Mouse (Mus musculus): ENCODE measurements at regions not wholly inside any gene's neighbourhood (a gene's known extent, or its start where the extent isn't known, plus 50 kb on each side); places are given as distances from the start of the nearest gene placed in this dataset.

- Histone ChIP-seq H3K36me3 (ENCODE audit: control insufficient read depth, insufficient read depth, low read length) (no peaks in the 10 kb centered on the region), H3K4me3 (ENCODE audit: control insufficient read depth in 1 of 2, insufficient read depth in 1 of 2, low read depth in 1 of 2, low read length in 2 of 2) (no peak overlapping the region), H3K27me3 (ENCODE audit: control insufficient read depth, insufficient read depth, low read length) (no peaks in the 10 kb centered on the region), H3K9ac (ENCODE audit: low read length) (no peak overlapping the region), H3K4me2 (ENCODE audit: low read length) (no peak overlapping the region), H3K9me3 (ENCODE audit: control insufficient read depth, low read length) (no peaks in the 10 kb centered on the region), H3K4me1 (ENCODE audit: control insufficient read depth in 2 of 2, insufficient read depth in 2 of 2, low read length in 2 of 2) (no peaks in the 10 kb centered on the region; a peak in 1 of 4 replicates), H3K27ac (replicated peaks in 1 of 2; ENCODE audit: control insufficient read depth in 1 of 2, insufficient read depth in 1 of 2, low read depth in 2 of 2, low read length in 2 of 2) (no peak overlapping the region)
- 67% methylated on average over 2 of the region's 2 CpGs for WGBS
- no peak for ATAC-seq (ENCODE audit: insufficient number of reproducible peaks, insufficient read depth, low FRiP score, low read depth)
Measured at GRCm38 (mm10) chr4:95234030-95234555, 182.1 kb upstream of the Jun start.

DNA sequence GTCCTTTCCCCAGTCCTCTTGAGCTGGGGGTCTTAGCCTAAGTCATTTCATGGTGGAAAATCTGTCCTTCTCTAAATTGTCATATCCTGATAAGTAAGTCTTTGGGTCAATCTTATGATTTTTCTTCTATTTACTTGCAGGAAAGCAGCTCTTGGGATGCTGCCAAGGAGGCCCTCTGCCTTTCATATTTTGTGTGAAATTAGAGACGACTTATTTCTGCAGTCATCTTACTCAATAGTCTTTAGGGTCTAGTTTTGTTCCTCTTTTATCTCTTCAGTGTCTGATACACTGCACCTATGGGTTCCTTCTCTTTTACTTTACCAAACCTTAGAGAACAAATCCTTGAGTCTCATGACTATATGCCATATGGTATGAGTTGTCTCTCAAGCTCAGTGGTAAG is 196.0 kb upstream of the Jun start:
- Histone ChIP-seq H3K4me3 (ENCODE audit: control insufficient read depth in 1 of 2, insufficient read depth in 1 of 2, low read depth in 1 of 2, low read length in 2 of 2) (no peak overlapping the region), H3K27ac (replicated peaks in 1 of 2; ENCODE audit: control insufficient read depth in 1 of 2, insufficient read depth in 1 of 2, low read depth in 2 of 2, low read length in 2 of 2) (no peak overlapping the region), H3K9ac (ENCODE audit: low read length) (no peak overlapping the region), H3K27me3 (ENCODE audit: control insufficient read depth, insufficient read depth, low read length) (no peaks in the 10 kb centered on the region), H3K4me1 (ENCODE audit: control insufficient read depth in 2 of 2, insufficient read depth in 2 of 2, low read length in 2 of 2) (no peaks in the 10 kb centered on the region), H3K9me3 (ENCODE audit: control insufficient read depth, low read length) (no peaks in the 10 kb centered on the region), H3K36me3 (ENCODE audit: control insufficient read depth, insufficient read depth, low read length) (no peaks in the 10 kb centered on the region), H3K4me2 (ENCODE audit: low read length) (no peak overlapping the region)
- 61% methylated on average over 1 of the region's 1 CpGs for WGBS
- ATAC-seq (ENCODE audit: insufficient number of reproducible peaks, insufficient read depth, low FRiP score, low read depth): no peak

DNA sequence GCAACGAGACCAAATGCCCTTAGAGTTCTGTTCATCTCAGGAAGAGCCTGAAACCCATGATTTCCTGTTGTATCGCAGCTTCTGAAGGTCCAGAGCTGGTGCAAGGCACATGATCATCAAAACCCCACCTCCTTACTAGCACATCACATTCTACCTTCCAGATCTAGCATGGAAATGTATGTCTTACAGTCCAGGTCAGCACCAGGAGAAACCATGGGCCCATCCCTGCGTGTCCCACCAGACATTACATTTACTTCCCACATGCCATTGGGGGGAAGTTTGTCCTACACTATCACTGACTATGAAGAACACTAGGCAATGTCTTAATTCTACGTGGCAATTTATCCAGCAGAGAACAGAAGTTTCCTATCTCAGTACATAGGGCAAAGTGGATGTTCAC is 197.0 kb upstream of the Jun start:
- Histone ChIP-seq H3K4me3 (ENCODE audit: control insufficient read depth in 1 of 2, insufficient read depth in 1 of 2, low read depth in 1 of 2, low read length in 2 of 2) (no peak overlapping the region), H3K9me3 (ENCODE audit: control insufficient read depth, low read length) (no peaks in the 10 kb centered on the region), H3K4me1 (ENCODE audit: control insufficient read depth in 2 of 2, insufficient read depth in 2 of 2, low read length in 2 of 2) (no peaks in the 10 kb centered on the region), H3K27me3 (ENCODE audit: control insufficient read depth, insufficient read depth, low read length) (no peaks in the 10 kb centered on the region), H3K27ac (replicated peaks in 1 of 2; ENCODE audit: control insufficient read depth in 1 of 2, insufficient read depth in 1 of 2, low read depth in 2 of 2, low read length in 2 of 2) (no peak overlapping the region), H3K9ac (ENCODE audit: low read length) (no peak overlapping the region), H3K4me2 (ENCODE audit: low read length) (no peak overlapping the region), H3K36me3 (ENCODE audit: control insufficient read depth, insufficient read depth, low read length) (no peaks in the 10 kb centered on the region)
- 78% methylated on average over 4 of the region's 4 CpGs for WGBS
- no peak for ATAC-seq (ENCODE audit: insufficient number of reproducible peaks, insufficient read depth, low FRiP score, low read depth)

GRCm38 (mm10) chr4:95250083-95250482 is 198.1 kb upstream of the Jun start:
- H3K4me1 ChIP-seq (ENCODE audit: control insufficient read depth in 2 of 2, insufficient read depth in 2 of 2, low read length in 2 of 2): no peaks in the 10 kb centered on the region
- WGBS: 56% methylated on average over 1 of the region's 1 CpGs

DNA sequence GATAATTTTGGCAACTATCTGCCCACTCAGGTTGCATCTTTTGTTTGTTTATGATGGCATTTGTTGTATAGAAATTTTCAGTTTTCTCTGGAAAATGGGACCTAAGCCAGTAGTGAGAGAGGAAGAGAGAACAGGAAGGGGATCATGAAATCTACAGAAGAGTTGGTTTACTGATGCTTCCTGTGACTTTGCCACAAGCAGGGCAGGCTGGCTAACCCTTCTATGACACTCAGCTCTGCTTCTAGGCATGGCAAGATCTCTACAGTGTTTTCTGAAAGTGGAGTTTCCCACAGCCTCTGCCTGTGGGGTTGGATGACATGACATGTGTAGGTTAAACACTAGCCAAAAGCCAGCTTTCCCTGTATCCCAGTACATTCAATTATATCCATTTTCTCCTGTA is 217.7 kb upstream of the Jun start:
- no peak overlapping the region for H3K9ac ChIP-seq (ENCODE audit: low read length)
- H3K4me2 ChIP-seq (ENCODE audit: low read length): no peak overlapping the region
- no peaks in the 10 kb centered on the region for H3K9me3 ChIP-seq (ENCODE audit: control insufficient read depth, low read length)
- no peak overlapping the region for H3K4me3 ChIP-seq (ENCODE audit: control insufficient read depth in 1 of 2, insufficient read depth in 1 of 2, low read depth in 1 of 2, low read length in 2 of 2)
- no peak for ATAC-seq (ENCODE audit: insufficient number of reproducible peaks, insufficient read depth, low FRiP score, low read depth)
- no peaks in the 10 kb centered on the region for H3K36me3 ChIP-seq (ENCODE audit: control insufficient read depth, insufficient read depth, low read length)
- H3K4me1 ChIP-seq (ENCODE audit: control insufficient read depth in 2 of 2, insufficient read depth in 2 of 2, low read length in 2 of 2): no peaks in the 10 kb centered on the region
- H3K27ac ChIP-seq (replicated peaks in 1 of 2; ENCODE audit: control insufficient read depth in 1 of 2, insufficient read depth in 1 of 2, low read depth in 2 of 2, low read length in 2 of 2): no peak overlapping the region
- no peaks in the 10 kb centered on the region for H3K27me3 ChIP-seq (ENCODE audit: control insufficient read depth, insufficient read depth, low read length)

More at GRCm38 (mm10) chr4:95250083-95250482, 198.1 kb upstream of the Jun start:
- no peaks in the 10 kb centered on the region for H3K27me3 ChIP-seq (ENCODE audit: control insufficient read depth, insufficient read depth, low read length)
- no peak overlapping the region for H3K27ac ChIP-seq (replicated peaks in 1 of 2; ENCODE audit: control insufficient read depth in 1 of 2, insufficient read depth in 1 of 2, low read depth in 2 of 2, low read length in 2 of 2)
- H3K9me3 ChIP-seq (ENCODE audit: control insufficient read depth, low read length): no peaks in the 10 kb centered on the region
- no peaks in the 10 kb centered on the region for H3K36me3 ChIP-seq (ENCODE audit: control insufficient read depth, insufficient read depth, low read length)
- ATAC-seq (ENCODE audit: insufficient number of reproducible peaks, insufficient read depth, low FRiP score, low read depth): no peak
- H3K4me3 ChIP-seq (ENCODE audit: control insufficient read depth in 1 of 2, insufficient read depth in 1 of 2, low read depth in 1 of 2, low read length in 2 of 2): no peak overlapping the region
- H3K9ac ChIP-seq (ENCODE audit: low read length): no peak overlapping the region
- no peak overlapping the region for H3K4me2 ChIP-seq (ENCODE audit: low read length)

- H3K27ac ChIP-seq (replicated peaks in 1 of 2; ENCODE audit: control insufficient read depth in 1 of 2, insufficient read depth in 1 of 2, low read depth in 2 of 2, low read length in 2 of 2): no peak overlapping the region
Measured at GRCm38 (mm10) chr4:95270389-95270788, 218.4 kb upstream of the Jun start.

DNA sequence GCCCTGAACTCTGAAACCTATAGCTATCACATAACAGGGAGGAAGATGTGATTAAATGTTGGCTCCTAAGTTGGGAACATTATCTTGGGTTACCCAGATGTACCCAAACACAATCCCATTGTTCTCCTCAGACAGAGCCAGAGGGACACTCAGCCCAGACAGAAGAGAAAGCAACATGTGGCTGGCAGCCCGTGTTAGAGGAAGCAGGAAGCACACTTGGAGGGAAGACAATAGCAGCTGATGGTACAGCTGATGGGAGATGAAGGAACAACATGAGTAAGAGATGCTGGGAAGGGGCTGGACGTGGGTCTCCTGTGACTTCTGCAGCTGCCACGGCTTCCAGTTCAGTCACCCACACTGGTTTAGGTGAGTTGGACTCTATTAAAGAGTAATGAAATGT is 224.2 kb upstream of the Jun start:
- no peak for ATAC-seq (ENCODE audit: insufficient number of reproducible peaks, insufficient read depth, low FRiP score, low read depth)
- no peaks in the 10 kb centered on the region for H3K27me3 ChIP-seq (ENCODE audit: control insufficient read depth, insufficient read depth, low read length)
- no peaks in the 10 kb centered on the region for H3K9me3 ChIP-seq (ENCODE audit: control insufficient read depth, low read length)
- H3K27ac ChIP-seq (replicated peaks in 1 of 2; ENCODE audit: control insufficient read depth in 1 of 2, insufficient read depth in 1 of 2, low read depth in 2 of 2, low read length in 2 of 2): no peak overlapping the region
- no peak overlapping the region for H3K9ac ChIP-seq (ENCODE audit: low read length)
- no peak overlapping the region for H3K4me3 ChIP-seq (ENCODE audit: control insufficient read depth in 1 of 2, insufficient read depth in 1 of 2, low read depth in 1 of 2, low read length in 2 of 2)
- 57% methylated on average over 3 of the region's 3 CpGs for WGBS
- H3K36me3 ChIP-seq (ENCODE audit: control insufficient read depth, insufficient read depth, low read length): no peaks in the 10 kb centered on the region
- H3K4me2 ChIP-seq (ENCODE audit: low read length): no peak overlapping the region
- H3K4me1 ChIP-seq (ENCODE audit: control insufficient read depth in 2 of 2, insufficient read depth in 2 of 2, low read length in 2 of 2): no peaks in the 10 kb centered on the region; a peak in 1 of 4 replicates

More at GRCm38 (mm10) chr4:95270389-95270788, 218.4 kb upstream of the Jun start:
- no peaks in the 10 kb centered on the region for H3K36me3 ChIP-seq (ENCODE audit: control insufficient read depth, insufficient read depth, low read length)
- WGBS: 24% methylated on average over 1 of the region's 1 CpGs
- no peak overlapping the region for H3K9ac ChIP-seq (ENCODE audit: low read length)
- H3K4me1 ChIP-seq (ENCODE audit: control insufficient read depth in 2 of 2, insufficient read depth in 2 of 2, low read length in 2 of 2): no peaks in the 10 kb centered on the region
- ATAC-seq (ENCODE audit: insufficient number of reproducible peaks, insufficient read depth, low FRiP score, low read depth): no peak
- H3K4me2 ChIP-seq (ENCODE audit: low read length): no peak overlapping the region
- no peaks in the 10 kb centered on the region for H3K9me3 ChIP-seq (ENCODE audit: control insufficient read depth, low read length)
- no peak overlapping the region for H3K4me3 ChIP-seq (ENCODE audit: control insufficient read depth in 1 of 2, insufficient read depth in 1 of 2, low read depth in 1 of 2, low read length in 2 of 2)
- no peaks in the 10 kb centered on the region for H3K27me3 ChIP-seq (ENCODE audit: control insufficient read depth, insufficient read depth, low read length)

DNA sequence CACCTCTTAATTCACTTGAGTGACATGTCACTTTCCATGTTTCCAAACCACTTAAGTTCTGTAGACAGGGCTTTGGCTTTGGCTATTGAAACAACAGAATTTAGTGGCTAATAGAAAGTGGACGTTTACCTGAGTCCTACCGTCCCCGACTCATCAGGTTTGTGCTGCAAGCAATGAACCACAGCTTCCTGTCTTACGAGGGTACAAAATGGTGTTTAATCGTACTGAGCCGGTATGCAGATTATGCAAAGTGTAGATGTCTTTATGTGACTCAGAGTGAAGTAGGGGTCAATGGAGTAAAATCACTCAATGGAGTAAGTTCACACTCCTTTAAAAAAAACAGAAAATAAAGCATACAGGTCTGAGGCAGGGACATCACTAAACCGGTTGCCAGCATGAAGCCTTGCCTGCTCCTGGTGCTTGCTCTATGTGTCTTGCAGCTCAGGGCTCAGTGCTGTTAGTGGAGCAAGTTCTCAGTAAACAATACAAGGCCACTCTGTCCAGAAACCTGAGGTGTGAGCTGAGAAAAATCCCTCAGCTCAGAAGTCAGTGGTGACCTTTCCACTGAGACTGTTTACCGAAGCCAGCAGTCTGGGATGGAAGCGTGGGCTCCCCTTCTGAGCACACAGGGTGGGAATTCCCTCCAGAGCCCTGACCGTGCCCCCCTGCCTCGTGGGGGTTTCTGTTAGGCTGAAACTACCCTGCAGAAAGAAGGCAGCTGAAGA is 226.1 kb upstream of the Jun start:
- Histone ChIP-seq H3K27me3 (ENCODE audit: control insufficient read depth, insufficient read depth, low read length) (no peaks in the 10 kb centered on the region), H3K4me3 (ENCODE audit: control insufficient read depth in 1 of 2, insufficient read depth in 1 of 2, low read depth in 1 of 2, low read length in 2 of 2) (no peak overlapping the region), H3K9me3 (ENCODE audit: control insufficient read depth, low read length) (no peaks in the 10 kb centered on the region), H3K4me1 (ENCODE audit: control insufficient read depth in 2 of 2, insufficient read depth in 2 of 2, low read length in 2 of 2) (peaks cover 0 to under 1% of the 10 kb centered on the region in 2 experiments; a peak in 1 of 4 replicates), H3K4me2 (ENCODE audit: low read length) (no peak overlapping the region), H3K27ac (replicated peaks in 1 of 2; ENCODE audit: control insufficient read depth in 1 of 2, insufficient read depth in 1 of 2, low read depth in 2 of 2, low read length in 2 of 2) (no peak overlapping the region), H3K36me3 (ENCODE audit: control insufficient read depth, insufficient read depth, low read length) (no peaks in the 10 kb centered on the region), H3K9ac (ENCODE audit: low read length) (no peak overlapping the region)
- WGBS: 61% methylated on average over 11 of the region's 11 CpGs
- ATAC-seq (ENCODE audit: insufficient number of reproducible peaks, insufficient read depth, low FRiP score, low read depth): no peak

Measured in heart, embryonic 14.5 days (tissue).